In the genomic region with DNA sequence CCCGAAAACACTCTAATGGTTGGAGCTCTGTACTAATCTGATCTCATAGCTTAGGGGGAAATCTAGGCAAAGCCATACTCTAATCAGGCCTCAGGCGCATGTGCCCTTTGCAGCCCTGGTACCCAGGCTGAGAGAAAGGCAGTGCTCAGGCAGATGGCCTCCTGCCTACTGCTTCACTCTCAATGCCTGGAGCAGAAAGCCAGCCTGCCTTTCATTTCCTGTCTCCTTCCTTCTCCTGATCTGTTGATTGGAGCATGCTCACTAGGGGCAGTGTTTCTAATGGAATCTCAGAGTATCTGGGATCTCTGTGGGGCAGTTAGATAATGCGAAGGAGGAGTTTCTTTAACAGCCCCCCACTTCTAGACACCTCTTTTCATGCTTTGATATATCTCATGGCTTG, we compare ENCODE assay signal across 13 mouse cellular contexts. TPM values are rescaled to one million over a fixed set of nuclear protein-coding genes. Genes with fewer than 3 reads are reported as not detected.
A peak's percentile ranks its signal among the peaks of the same experiment; 100 is the strongest.
DNase-seq lines count a peak whose midpoint lies in the region; ATAC-seq and TF ChIP-seq lines count a peak whose summit lies in the region.
"Had no signal": no experiment of that assay in that cellular context is flagged by ENCODE, and none has a peak within 500 bp of the region (broad histone marks: within the 10 kb centered on the region; RNA-seq: fewer than 3 reads in every experiment).

No protein-coding gene starts in this region.

- WGBS in intestine, postnatal 0 days: 84% methylated on average over 3 of the region's 3 CpGs
- WGBS in intestine, embryonic 15.5 days: 67% methylated on average over 3 of the region's 3 CpGs
- 55% methylated on average over 3 of the region's 3 CpGs for WGBS in embryonic facial prominence, embryonic 13.5 days

- H3K4me1 ChIP-seq in intestine, postnatal 0 days (replicated peaks; ENCODE audit: control insufficient read depth, insufficient read depth, low read length): peaks cover 5% of the 10 kb centered on the region; the same call in 1 of the 2 replicates
- peaks cover 18% of the 10 kb centered on the region for H3K4me1 ChIP-seq in intestine, embryonic 15.5 days (replicated peaks)
- H3K4me1 ChIP-seq in embryonic facial prominence, embryonic 13.5 days: peaks cover 21% of the 10 kb centered on the region

- intact Hi-C loops in left cerebral cortex, postnatal 14 days (cut with DNase I): no loop called here

- ATAC-seq in intestine, postnatal 0 days: no peak
- ATAC-seq in intestine, embryonic 15.5 days: no peak
- ATAC-seq in embryonic facial prominence, embryonic 13.5 days (ENCODE audit: insufficient number of reproducible peaks, insufficient read depth, low FRiP score, low TSS enrichment, low read depth): no peak
- ATAC-seq in inflammation-experienced regulatory T-cells, adult 6 months: no peak

- DNase-seq in cerebellum, adult 11-12 months: peak; percentile 66
- no peak for DNase-seq in cerebellum, adult 11 months
- DNase-seq in R1 (ENCODE audit: low read depth, low spot score): peak; percentile 39
- no peak for DNase-seq in left cerebral cortex, postnatal 14 days (ENCODE audit: low spot score in 2 of 2)
- DNase-seq: gastrocnemius, postnatal 10 days; kidney, postnatal 4 days; liver; right cerebral cortex, adult 18-20 months had no signal

- H3K4me3 ChIP-seq in intestine, postnatal 0 days (ENCODE audit: low read depth, low read length): no peak overlapping the region
- H3K4me3 ChIP-seq in intestine, embryonic 15.5 days (replicated peaks): no peak overlapping the region
- no peak overlapping the region for H3K4me3 ChIP-seq in embryonic facial prominence, embryonic 13.5 days
- H3K4me3 ChIP-seq: midbrain, embryonic 12.5 days had no signal

- H3K4me2 ChIP-seq in intestine, postnatal 0 days (replicated peaks; ENCODE audit: low read depth): no peak overlapping the region
- no peak overlapping the region for H3K4me2 ChIP-seq in intestine, embryonic 15.5 days (replicated peaks)
- no peak overlapping the region for H3K4me2 ChIP-seq in embryonic facial prominence, embryonic 13.5 days
- H3K4me2 ChIP-seq: midbrain, embryonic 12.5 days had no signal

- no peak overlapping the region for H3K27ac ChIP-seq in intestine, postnatal 0 days (ENCODE audit: low read depth, low read length)
- no peak overlapping the region for H3K27ac ChIP-seq in intestine, embryonic 15.5 days
- peak overlapping the region; percentile 28; the same call in 1 of the 2 replicates for H3K27ac ChIP-seq in embryonic facial prominence, embryonic 13.5 days
- H3K27ac ChIP-seq: midbrain, embryonic 12.5 days had no signal

- H3K9me3 ChIP-seq in intestine, postnatal 0 days (ENCODE audit: control insufficient read depth): no peaks in the 10 kb centered on the region
- no peaks in the 10 kb centered on the region for H3K9me3 ChIP-seq in intestine, embryonic 15.5 days
- H3K9me3 ChIP-seq in embryonic facial prominence, embryonic 13.5 days: no peaks in the 10 kb centered on the region
- H3K9me3 ChIP-seq: midbrain, embryonic 12.5 days had no signal

- no peak overlapping the region for H3K9ac ChIP-seq in intestine, postnatal 0 days (ENCODE audit: low read depth, low read length)
- H3K9ac ChIP-seq in intestine, embryonic 15.5 days: no peak overlapping the region
- H3K9ac ChIP-seq in embryonic facial prominence, embryonic 13.5 days: no peak overlapping the region
- H3K9ac ChIP-seq: midbrain, embryonic 12.5 days had no signal

- no peaks in the 10 kb centered on the region for H3K27me3 ChIP-seq in intestine, postnatal 0 days (replicated peaks; ENCODE audit: control insufficient read depth, insufficient read depth, low read length)
- H3K27me3 ChIP-seq in intestine, embryonic 15.5 days (replicated peaks): no peaks in the 10 kb centered on the region
- no peaks in the 10 kb centered on the region for H3K27me3 ChIP-seq in embryonic facial prominence, embryonic 13.5 days
- H3K27me3 ChIP-seq: midbrain, embryonic 12.5 days had no signal

- TF ChIP-seq CTCF in intestine, postnatal 0 days (IDR thresholded peaks at IDR 0.05; ENCODE audit: low read depth): peak; percentile 43; the same call in 1 of the 2 replicates

- no peaks in the 10 kb centered on the region for H3K36me3 ChIP-seq in intestine, postnatal 0 days (ENCODE audit: control insufficient read depth, insufficient read depth)
- H3K36me3 ChIP-seq in intestine, embryonic 15.5 days: no peaks in the 10 kb centered on the region
- 0 out of 2 replicates have a peak, but pooled peaks cover 3% of the 10 kb centered on the region for H3K36me3 ChIP-seq in embryonic facial prominence, embryonic 13.5 days

RNA-seq across cellular contexts. Expression of a gene that starts 13.3 kb away (rescaled TPM):
- polyA plus RNA-seq in intestine, postnatal 0 days (2015; fragmentation: Nextera tagmentation; extraction: Ambion mirVana): 11.2 and 11.3 TPM in 2 replicates
- 18.5 and 20.3 TPM in 2 replicates for polyA plus RNA-seq in intestine, embryonic 15.5 days (2015; fragmentation: Nextera tagmentation; extraction: Ambion mirVana)
- polyA plus RNA-seq in embryonic facial prominence, embryonic 13.5 days (2015; fragmentation: Nextera tagmentation; extraction: Ambion mirVana): 32.3 and 33.4 TPM in 2 replicates
- total RNA-seq in left cerebral cortex, postnatal 14 days (2021): 100 to 1,000 TPM; 134 to 140 TPM
- 10 to 100 TPM in 1 of 3 experiments, 1 to 10 TPM in 2; 6.8 to 10.1 (median 8.8) TPM for polyA plus RNA-seq in inflammation-experienced regulatory T-cells, adult 6 months (2017; shearing (Covaris generic))

RNA-seq across cellular contexts. Expression of a gene that starts 28.2 kb away (rescaled TPM):
- not detected in 2 replicates for polyA plus RNA-seq in intestine, postnatal 0 days (2015; fragmentation: Nextera tagmentation; extraction: Ambion mirVana)
- not detected in 2 replicates for polyA plus RNA-seq in intestine, embryonic 15.5 days (2015; fragmentation: Nextera tagmentation; extraction: Ambion mirVana)
- polyA plus RNA-seq in embryonic facial prominence, embryonic 13.5 days (2015; fragmentation: Nextera tagmentation; extraction: Ambion mirVana): not detected in 2 replicates
- under 1 TPM in 1 of 2 experiments, not detected in 1; 0.36 TPM for total RNA-seq in left cerebral cortex, postnatal 14 days (2021)
- not detected for polyA plus RNA-seq in inflammation-experienced regulatory T-cells, adult 6 months (2017; shearing (Covaris generic))
- total RNA-seq: gastrocnemius, postnatal 10 days had no signal
- polyA plus RNA-seq: midbrain, embryonic 12.5 days had no signal

Comparison
In these comparisons a context has a peak if more than half of its experiments do, and no peak if none do; other contexts are left out.
1. DNase-seq: peak in cerebellum, adult 11-12 months (single experiment) and R1 (single experiment); none in cerebellum, adult 11 months (single experiment) and left cerebral cortex, postnatal 14 days (0 of 2).